Mouse (Mus musculus): ENCODE data around the gene Mknk2. TPM values are rescaled to one million over a fixed set of nuclear protein-coding genes. Genes with fewer than 3 reads are reported as not detected.
A peak's percentile ranks its signal among the peaks of the same experiment; 100 is the strongest.

Gene Mknk2
- polyA plus RNA-seq, 1 experiment from 2014 or later = 124 TPM

DNA sequence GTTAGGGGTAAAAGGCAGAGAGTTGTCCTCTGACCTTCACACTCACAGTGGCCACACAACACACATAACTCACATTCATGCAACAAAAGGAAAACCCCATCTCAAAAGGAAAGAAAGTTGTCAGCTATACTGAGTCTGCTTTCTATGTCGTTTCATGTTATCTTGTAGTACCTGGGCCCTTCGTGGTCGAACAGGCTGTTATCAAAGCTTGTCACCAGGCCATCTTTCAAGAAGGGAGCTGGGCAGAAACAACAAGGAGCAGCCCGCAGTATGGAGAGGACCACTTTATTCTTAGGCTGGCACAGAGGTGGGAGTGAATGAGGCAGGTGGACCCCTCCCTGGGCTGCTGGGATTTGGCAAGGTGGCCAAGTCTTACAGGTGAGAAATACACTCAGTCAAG, 7.1 kb upstream of the Mknk2 start:
- ATAC-seq (replicated peaks; ENCODE audit: low FRiP score) (peak; percentile 84), DNase-seq (ENCODE audit: low spot score) (no peak)
- H3K9ac ChIP-seq (ENCODE audit: low read depth, low read length) = peak overlapping the region; percentile 45
- WGBS = 38% methylated on average over 4 of the region's 4 CpGs
- H3K4me1 ChIP-seq (replicated peaks; ENCODE audit: control insufficient read depth, insufficient read depth, low read length) = peaks cover 17% of the 10 kb centered on the region
- no peaks in the 10 kb centered on the region for H3K9me3 ChIP-seq (ENCODE audit: control insufficient read depth, low read length)
- H3K36me3 ChIP-seq (ENCODE audit: control insufficient read depth, insufficient read depth, low read length) = peaks cover 25% of the 10 kb centered on the region
- peak overlapping the region; percentile 60 for H3K4me2 ChIP-seq
- no peaks in the 10 kb centered on the region for H3K27me3 ChIP-seq (replicated peaks; ENCODE audit: control insufficient read depth, insufficient read depth, low read length)
- H3K4me3 ChIP-seq (ENCODE audit: low read depth, low read length) = no peak overlapping the region
- H3K27ac ChIP-seq (ENCODE audit: low read depth, low read length) = peak overlapping the region; percentile 81

DNA sequence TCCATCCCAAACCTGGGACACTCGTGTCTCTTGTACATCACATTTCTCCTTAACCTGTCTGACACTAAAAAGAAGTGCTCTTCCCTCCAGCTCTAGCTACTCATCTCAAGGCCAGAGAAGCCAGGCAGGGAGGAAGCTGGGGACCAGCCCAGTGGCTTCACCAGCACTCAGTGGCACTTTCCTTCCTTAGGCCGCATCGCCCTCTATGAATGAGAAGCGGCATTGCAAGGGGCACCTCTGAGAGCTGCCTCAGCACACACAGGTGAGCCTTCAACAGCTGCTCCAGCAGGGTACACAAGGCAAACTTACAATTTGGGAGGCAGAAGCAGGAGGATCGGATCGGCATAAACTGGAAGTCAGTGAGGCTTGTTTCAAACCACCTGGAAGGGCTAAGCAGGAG, 6.3 kb upstream of the Mknk2 start:
- H3K4me1 ChIP-seq (replicated peaks; ENCODE audit: control insufficient read depth, insufficient read depth, low read length) = peaks cover 23% of the 10 kb centered on the region
- DNase-seq (ENCODE audit: low spot score) (no peak), ATAC-seq (replicated peaks; ENCODE audit: low FRiP score) (peak; percentile 55; the same call in 1 of the 2 replicates)
- peaks cover 17% of the 10 kb centered on the region for H3K36me3 ChIP-seq (ENCODE audit: control insufficient read depth, insufficient read depth, low read length)
- H3K4me3 ChIP-seq (ENCODE audit: low read depth, low read length) = peak overlapping the region; percentile 11; the same call in 1 of the 2 replicates
- H3K4me2 ChIP-seq = peak overlapping the region; percentile 60
- H3K9me3 ChIP-seq (ENCODE audit: control insufficient read depth, low read length) = no peaks in the 10 kb centered on the region
- peak overlapping the region; percentile 45 for H3K9ac ChIP-seq (ENCODE audit: low read depth, low read length)
- H3K27ac ChIP-seq (ENCODE audit: low read depth, low read length) = peak overlapping the region; percentile 81
- H3K27me3 ChIP-seq (replicated peaks; ENCODE audit: control insufficient read depth, insufficient read depth, low read length) = no peaks in the 10 kb centered on the region
- 61% methylated on average over 6 of the region's 6 CpGs for WGBS

DNA sequence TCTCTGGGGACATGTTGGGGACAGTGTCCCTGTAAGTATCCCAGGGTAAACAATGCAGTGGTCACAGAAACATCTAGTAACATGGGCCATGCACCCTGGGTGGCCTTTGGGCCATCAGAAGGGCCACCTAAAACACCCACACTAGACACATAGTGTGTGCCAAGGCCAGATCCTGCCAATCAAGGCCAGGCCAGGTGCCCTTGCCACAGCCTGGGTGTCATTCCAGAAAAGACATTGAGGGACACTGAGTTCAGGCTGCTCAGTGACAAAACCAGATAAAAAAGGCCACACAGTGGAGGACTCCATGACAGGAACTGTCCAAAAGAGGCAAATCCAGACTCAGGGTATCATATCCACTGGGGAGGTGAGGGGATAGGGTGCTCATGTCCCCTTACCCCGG, 5.7 kb upstream of the Mknk2 start:
- peaks cover 17% of the 10 kb centered on the region for H3K36me3 ChIP-seq (ENCODE audit: control insufficient read depth, insufficient read depth, low read length)
- H3K9ac ChIP-seq (ENCODE audit: low read depth, low read length) = peak overlapping the region; percentile 7; the same call in 1 of the 2 replicates
- ATAC-seq (replicated peaks; ENCODE audit: low FRiP score) = no peak
- H3K27ac ChIP-seq (ENCODE audit: low read depth, low read length) = peak overlapping the region; percentile 35; the same call in 1 of the 2 replicates
- no peaks in the 10 kb centered on the region for H3K27me3 ChIP-seq (replicated peaks; ENCODE audit: control insufficient read depth, insufficient read depth, low read length)
- no peak overlapping the region for H3K4me3 ChIP-seq (ENCODE audit: low read depth, low read length)
- 87% methylated on average over 1 of the region's 1 CpGs for WGBS
- no peaks in the 10 kb centered on the region for H3K9me3 ChIP-seq (ENCODE audit: control insufficient read depth, low read length)
- no peak for DNase-seq (ENCODE audit: low spot score)
- H3K4me2 ChIP-seq = no peak overlapping the region; the same call in 1 of the 2 replicates
- H3K4me1 ChIP-seq (replicated peaks; ENCODE audit: control insufficient read depth, insufficient read depth, low read length) = peaks cover 29% of the 10 kb centered on the region

DNA sequence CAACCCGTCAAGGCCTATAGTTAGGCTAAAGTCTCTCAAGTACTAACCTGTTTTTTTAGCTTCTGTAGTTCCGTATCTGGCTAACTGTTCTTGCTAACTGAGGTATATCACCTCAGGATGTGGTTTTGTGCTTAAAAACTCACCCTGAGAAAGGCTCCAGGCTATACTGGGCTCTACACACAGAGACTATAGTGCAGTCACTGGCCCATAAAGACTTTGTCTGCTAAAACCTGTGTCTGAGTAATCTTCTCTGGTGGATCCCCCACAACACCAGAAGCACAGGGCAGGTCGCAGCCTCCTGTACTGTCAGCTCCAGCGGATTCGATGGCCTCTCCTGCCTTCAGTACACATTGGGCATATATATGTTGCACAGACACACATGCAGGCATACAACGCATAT, 4.1 kb upstream of the Mknk2 start:
- 91% methylated on average over 6 of the region's 6 CpGs for WGBS
- H3K4me1 ChIP-seq (replicated peaks; ENCODE audit: control insufficient read depth, insufficient read depth, low read length) = peaks cover 45% of the 10 kb centered on the region
- no peaks in the 10 kb centered on the region for H3K9me3 ChIP-seq (ENCODE audit: control insufficient read depth, low read length)

DNA sequence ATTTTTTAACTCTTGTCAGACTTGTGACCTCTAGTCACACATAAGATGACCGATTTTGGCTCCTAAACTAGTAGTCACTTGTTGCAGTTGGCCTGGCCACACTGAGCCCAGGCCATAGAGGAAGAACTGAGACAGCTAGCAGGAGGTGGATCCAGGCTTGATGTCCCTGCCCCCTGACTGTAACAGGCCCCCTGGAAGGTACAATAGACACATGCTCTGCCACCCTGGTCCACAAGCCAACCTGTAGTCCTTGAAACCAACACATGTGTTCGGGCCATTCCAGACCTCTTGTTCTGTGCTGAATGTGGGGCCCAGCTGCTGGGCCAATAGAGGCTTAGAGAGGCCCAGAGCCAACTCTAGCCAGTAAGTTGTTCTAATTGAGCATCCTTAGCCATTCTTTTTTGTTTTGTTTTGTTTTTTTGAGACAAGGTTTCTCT, 2.4 kb upstream of the Mknk2 start:
- peaks cover 44% of the 10 kb centered on the region for H3K4me1 ChIP-seq (replicated peaks; ENCODE audit: control insufficient read depth, insufficient read depth, low read length)
- WGBS = 75% methylated on average over 2 of the region's 2 CpGs

More for the DNA sequence above, 4.1 kb upstream of the Mknk2 start:
- no peak overlapping the region for H3K9ac ChIP-seq (ENCODE audit: low read depth, low read length)
- DNase-seq (ENCODE audit: low spot score) = no peak
- no peak overlapping the region for H3K4me2 ChIP-seq
- peaks cover 15% of the 10 kb centered on the region for H3K36me3 ChIP-seq (ENCODE audit: control insufficient read depth, insufficient read depth, low read length)
- H3K27me3 ChIP-seq (replicated peaks; ENCODE audit: control insufficient read depth, insufficient read depth, low read length) = no peaks in the 10 kb centered on the region
- no peak overlapping the region for H3K4me3 ChIP-seq (ENCODE audit: low read depth, low read length)
- H3K27ac ChIP-seq (ENCODE audit: low read depth, low read length) = peak overlapping the region; percentile 13; the same call in 1 of the 2 replicates
- no peak for ATAC-seq (replicated peaks; ENCODE audit: low FRiP score)

DNA sequence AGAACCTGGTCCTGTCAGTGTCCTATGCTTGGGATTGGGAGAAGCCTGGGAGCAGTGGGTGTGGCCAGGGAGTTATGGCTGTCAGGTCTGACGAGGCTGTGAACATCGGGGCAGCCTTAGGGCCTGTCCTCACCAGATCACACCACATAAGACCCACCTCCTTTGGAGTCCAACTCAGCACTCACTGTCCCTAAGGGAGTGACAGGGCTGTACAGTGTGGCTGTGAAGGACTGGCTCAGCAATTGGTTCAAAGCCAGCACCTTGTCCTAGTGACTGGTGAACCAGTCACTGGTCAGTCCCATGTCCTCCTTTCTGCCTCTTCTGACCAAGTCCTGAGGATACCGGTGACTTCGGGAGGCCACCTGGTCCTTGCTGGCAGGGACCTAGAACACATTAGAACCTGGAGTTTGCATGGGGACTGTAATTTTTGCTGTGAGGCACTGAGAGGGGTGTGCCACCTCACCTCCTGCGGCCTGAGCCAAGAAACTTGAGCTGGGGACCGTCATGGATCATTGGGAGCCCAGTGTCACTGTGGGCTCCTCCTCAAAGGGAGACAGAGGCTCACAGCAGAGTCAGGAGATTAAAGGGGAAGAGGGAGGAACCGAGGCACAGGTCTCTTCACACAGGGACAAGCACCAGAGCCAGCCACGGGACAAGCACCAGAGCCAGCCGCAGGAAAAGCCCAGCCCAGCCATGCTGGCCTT, 1.8 kb upstream of the Mknk2 start:
- DNase-seq (ENCODE audit: low spot score) (no peak), ATAC-seq (replicated peaks; ENCODE audit: low FRiP score) (no peak)
- H3K4me2 ChIP-seq = no peak overlapping the region
- H3K4me3 ChIP-seq (ENCODE audit: low read depth, low read length) = no peak overlapping the region
- peak overlapping the region; percentile 99 for H3K27ac ChIP-seq (ENCODE audit: low read depth, low read length)
- 64% methylated on average over 9 of the region's 9 CpGs for WGBS
- no peaks in the 10 kb centered on the region for H3K27me3 ChIP-seq (replicated peaks; ENCODE audit: control insufficient read depth, insufficient read depth, low read length)
- H3K9me3 ChIP-seq (ENCODE audit: control insufficient read depth, low read length) = no peaks in the 10 kb centered on the region
- 0 out of 2 replicates have a peak, but pooled peaks cover 5% of the 10 kb centered on the region for H3K36me3 ChIP-seq (ENCODE audit: control insufficient read depth, insufficient read depth, low read length)
- H3K4me1 ChIP-seq (replicated peaks; ENCODE audit: control insufficient read depth, insufficient read depth, low read length) = peaks cover 46% of the 10 kb centered on the region
- peak overlapping the region; percentile 97; the same call in 1 of the 2 replicates for H3K9ac ChIP-seq (ENCODE audit: low read depth, low read length)

More for the DNA sequence above, 2.4 kb upstream of the Mknk2 start:
- peak overlapping the region; percentile 99; the same call in 1 of the 2 replicates for H3K27ac ChIP-seq (ENCODE audit: low read depth, low read length)
- H3K27me3 ChIP-seq (replicated peaks; ENCODE audit: control insufficient read depth, insufficient read depth, low read length) = no peaks in the 10 kb centered on the region
- no peak overlapping the region; the same call in 1 of the 2 replicates for H3K9ac ChIP-seq (ENCODE audit: low read depth, low read length)
- no peak overlapping the region for H3K4me3 ChIP-seq (ENCODE audit: low read depth, low read length)
- no peaks in the 10 kb centered on the region for H3K9me3 ChIP-seq (ENCODE audit: control insufficient read depth, low read length)
- H3K4me2 ChIP-seq = no peak overlapping the region
- no peak for ATAC-seq (replicated peaks; ENCODE audit: low FRiP score)
- no peak for DNase-seq (ENCODE audit: low spot score)
- 0 out of 2 replicates have a peak, but pooled peaks cover 5% of the 10 kb centered on the region for H3K36me3 ChIP-seq (ENCODE audit: control insufficient read depth, insufficient read depth, low read length)

DNA sequence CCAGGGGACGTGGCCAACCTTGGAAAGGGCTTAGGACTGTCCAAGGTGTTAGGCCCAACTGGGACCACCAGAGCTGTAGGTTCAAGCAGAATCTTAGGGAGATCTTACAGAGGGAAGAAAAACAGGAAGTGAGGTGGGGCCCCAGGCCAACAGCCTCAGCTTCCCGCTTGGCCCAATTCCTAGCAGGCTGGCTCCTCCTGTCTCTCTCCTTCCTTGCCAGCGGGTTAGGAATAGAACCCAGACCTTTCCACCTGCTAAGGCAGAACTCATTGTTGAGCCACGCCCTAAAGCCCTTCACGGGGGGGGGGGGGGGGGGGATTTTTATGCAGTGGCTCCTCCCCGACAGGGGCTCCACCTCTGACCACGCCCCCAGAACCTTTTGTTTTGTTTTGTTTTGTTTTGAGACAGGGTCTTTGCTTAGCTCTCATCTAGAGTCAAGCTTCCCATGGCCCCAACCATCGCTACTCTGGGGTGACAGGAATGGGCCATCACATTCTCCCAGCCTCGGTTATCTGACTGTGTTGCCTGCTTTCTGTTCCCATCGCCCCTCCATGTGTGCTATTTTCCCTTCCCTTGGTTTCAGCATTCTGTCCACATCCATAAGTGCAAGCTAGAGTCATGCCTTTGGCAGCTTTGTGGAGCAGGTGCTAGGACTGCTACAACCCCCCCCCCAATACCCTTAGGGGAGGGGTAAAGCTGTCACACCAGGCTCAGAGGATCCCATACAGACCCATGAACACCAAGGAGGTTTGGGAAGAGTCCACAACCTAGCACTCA, 877 bp upstream of the Mknk2 start:
- Histone ChIP-seq H3K4me3 (ENCODE audit: low read depth, low read length) (peak overlapping the region; percentile 94), H3K4me1 (replicated peaks; ENCODE audit: control insufficient read depth, insufficient read depth, low read length) (peaks cover 46% of the 10 kb centered on the region), H3K9me3 (ENCODE audit: control insufficient read depth, low read length) (no peaks in the 10 kb centered on the region), H3K9ac (ENCODE audit: low read depth, low read length) (peak overlapping the region; percentile 97), H3K36me3 (ENCODE audit: control insufficient read depth, insufficient read depth, low read length) (0 out of 2 replicates have a peak, but pooled peaks cover 2% of the 10 kb centered on the region), H3K27ac (ENCODE audit: low read depth, low read length) (peak overlapping the region; percentile 99), H3K27me3 (replicated peaks; ENCODE audit: control insufficient read depth, insufficient read depth, low read length) (no peaks in the 10 kb centered on the region), H3K4me2 (peak overlapping the region; percentile 96)
- WGBS = 40% methylated on average over 8 of the region's 10 CpGs
- DNase-seq (ENCODE audit: low spot score) (no peak), ATAC-seq (replicated peaks; ENCODE audit: low FRiP score) (no peak)

DNA sequence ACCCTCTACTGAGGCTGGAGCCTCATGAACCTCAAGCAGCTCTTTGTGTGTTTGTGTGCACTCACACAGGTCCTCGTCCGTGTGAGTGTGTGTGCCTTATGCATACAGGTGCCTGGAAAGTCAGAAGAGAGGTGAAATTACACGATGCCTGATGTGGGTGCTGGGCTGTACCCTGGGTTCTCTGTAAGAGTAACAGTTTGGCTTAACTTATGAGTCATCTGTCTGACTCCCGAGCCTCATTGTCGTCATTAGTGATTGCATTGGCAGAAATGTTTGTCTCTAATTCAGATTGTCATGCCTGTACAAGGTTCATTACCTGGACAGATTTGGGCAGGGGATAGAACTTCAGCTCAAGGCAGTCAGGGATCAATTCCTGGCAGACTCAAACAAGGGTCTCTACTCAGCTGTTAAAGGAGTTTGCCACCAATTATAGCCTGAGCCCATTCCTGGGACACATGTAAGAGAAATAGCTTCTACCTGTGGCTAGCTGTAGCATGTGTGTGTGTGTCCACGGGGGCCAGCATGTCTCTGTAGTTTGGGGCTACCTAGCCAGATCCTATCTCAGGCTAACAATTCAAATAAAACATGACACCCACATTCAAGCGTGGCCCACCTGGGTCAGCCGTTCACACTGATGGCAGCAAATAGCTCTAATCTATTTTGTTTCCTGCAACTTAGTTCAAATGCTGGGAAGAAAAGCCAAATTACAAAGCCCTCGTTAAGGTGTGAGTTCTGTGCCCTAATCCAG, 610 bp downstream of the Mknk2 start:
- Histone ChIP-seq H3K4me1 (replicated peaks; ENCODE audit: control insufficient read depth, insufficient read depth, low read length) (peaks cover 60% of the 10 kb centered on the region), H3K36me3 (ENCODE audit: control insufficient read depth, insufficient read depth, low read length) (peaks cover 2% of the 10 kb centered on the region; the same call in 1 of the 2 replicates), H3K9ac (ENCODE audit: low read depth, low read length) (peak overlapping the region; percentile 97), H3K4me3 (ENCODE audit: low read depth, low read length) (peak overlapping the region; percentile 94), H3K27me3 (replicated peaks; ENCODE audit: control insufficient read depth, insufficient read depth, low read length) (no peaks in the 10 kb centered on the region), H3K9me3 (ENCODE audit: control insufficient read depth, low read length) (no peaks in the 10 kb centered on the region), H3K4me2 (peak overlapping the region; percentile 96), H3K27ac (ENCODE audit: low read depth, low read length) (peak overlapping the region; percentile 99)
- WGBS = 22% methylated on average over 9 of the region's 9 CpGs
- DNase-seq (ENCODE audit: low spot score) (no peak), ATAC-seq (replicated peaks; ENCODE audit: low FRiP score) (no peak)
